Mouse (Mus musculus) ES-CJ7 (cell line): ENCODE results near the gene Fam107b.

Experiments used
- DNase-seq: peaks from one replicate; pipeline ENCODE4 v3.0.0; 2011; ENCODE audit warnings: low read depth, low spot score

Fam107b gene

GRCm38 (mm10) chr2:3608868-3609854 is 38.9 kb downstream of the Fam107b start:
- DNase-seq = no peak

GRCm38 (mm10) chr2:3618446-3618845 is 48.2 kb downstream of the Fam107b start:
- no peak for DNase-seq

- no peak for DNase-seq
Measured at GRCm38 (mm10) chr2:3621568-3621967, 51.3 kb downstream of the Fam107b start.

- DNase-seq = no peak
Measured at GRCm38 (mm10) chr2:3622158-3622557, 51.9 kb downstream of the Fam107b start.

GRCm38 (mm10) chr2:3623207-3623980 is 53.1 kb downstream of the Fam107b start:
- no peak for DNase-seq

- no peak for DNase-seq
Measured at GRCm38 (mm10) chr2:3623981-3624584, 53.8 kb downstream of the Fam107b start.

GRCm38 (mm10) chr2:3629096-3629495 is 58.8 kb downstream of the Fam107b start:
- no peak for DNase-seq

GRCm38 (mm10) chr2:3629741-3630140 is 59.5 kb downstream of the Fam107b start:
- DNase-seq = peak; percentile 63

GRCm38 (mm10) chr2:3630769-3631477 is 60.6 kb downstream of the Fam107b start:
- no peak for DNase-seq

- no peak for DNase-seq
Measured at GRCm38 (mm10) chr2:3633137-3633536, 62.8 kb downstream of the Fam107b start.

GRCm38 (mm10) chr2:3636771-3637170 is 66.5 kb downstream of the Fam107b start:
- DNase-seq = no peak

- no peak for DNase-seq
Measured at GRCm38 (mm10) chr2:3641001-3641770, 70.9 kb downstream of the Fam107b start.

GRCm38 (mm10) chr2:3642949-3643348 is 72.7 kb downstream of the Fam107b start:
- DNase-seq = no peak

- DNase-seq = no peak
Measured at GRCm38 (mm10) chr2:3645741-3646140, 75.5 kb downstream of the Fam107b start.

GRCm38 (mm10) chr2:3649171-3649570 is 78.9 kb downstream of the Fam107b start:
- DNase-seq = no peak

- no peak for DNase-seq
Measured at GRCm38 (mm10) chr2:3654606-3655005, 84.3 kb downstream of the Fam107b start.

- DNase-seq = no peak
Measured at GRCm38 (mm10) chr2:3656091-3656490, 85.8 kb downstream of the Fam107b start.

GRCm38 (mm10) chr2:3656834-3657233 is 86.5 kb downstream of the Fam107b start:
- DNase-seq = no peak

- DNase-seq = no peak
Measured at GRCm38 (mm10) chr2:3657376-3657775, 87.1 kb downstream of the Fam107b start.
